Mouse (Mus musculus): Measurements from ENCODE around the gene Mgmt.

The Mgmt gene

GRCm38 (mm10) chr7:137138101-137138500 lies 243.7 kb downstream of the Mgmt start:
- no peak for DNase-seq

GRCm38 (mm10) chr7:137140321-137140720 lies 245.9 kb downstream of the Mgmt start:
- no peak for DNase-seq

GRCm38 (mm10) chr7:137141386-137141785 lies 247.0 kb downstream of the Mgmt start:
- no peak for DNase-seq

GRCm38 (mm10) chr7:137147101-137147500 lies 252.7 kb downstream of the Mgmt start:
- no peak for DNase-seq

GRCm38 (mm10) chr7:137151854-137152253 lies 257.4 kb downstream of the Mgmt start:
- DNase-seq, result no peak

- no peak for DNase-seq
These were observed 260.2 kb downstream of the Mgmt start for GRCm38 (mm10) chr7:137154623-137155022.

- DNase-seq, result no peak
These were observed 264.7 kb downstream of the Mgmt start for GRCm38 (mm10) chr7:137159086-137159485.

- DNase-seq, result no peak
These were observed 277.9 kb downstream of the Mgmt start for GRCm38 (mm10) chr7:137172278-137172677.
